Mouse (Mus musculus): ENCODE results near the gene Tmem91. TPM values are rescaled to one million over a fixed set of nuclear protein-coding genes. Genes with fewer than 3 reads are reported as not detected.
"Not testable (repeated sequence)": the region's sequence is repeated elsewhere in the genome, so short reads cannot be mapped to it uniquely, and the experiment has no call there.

Gene Tmem91
- total RNA-seq (2021) = not detected

DNA sequence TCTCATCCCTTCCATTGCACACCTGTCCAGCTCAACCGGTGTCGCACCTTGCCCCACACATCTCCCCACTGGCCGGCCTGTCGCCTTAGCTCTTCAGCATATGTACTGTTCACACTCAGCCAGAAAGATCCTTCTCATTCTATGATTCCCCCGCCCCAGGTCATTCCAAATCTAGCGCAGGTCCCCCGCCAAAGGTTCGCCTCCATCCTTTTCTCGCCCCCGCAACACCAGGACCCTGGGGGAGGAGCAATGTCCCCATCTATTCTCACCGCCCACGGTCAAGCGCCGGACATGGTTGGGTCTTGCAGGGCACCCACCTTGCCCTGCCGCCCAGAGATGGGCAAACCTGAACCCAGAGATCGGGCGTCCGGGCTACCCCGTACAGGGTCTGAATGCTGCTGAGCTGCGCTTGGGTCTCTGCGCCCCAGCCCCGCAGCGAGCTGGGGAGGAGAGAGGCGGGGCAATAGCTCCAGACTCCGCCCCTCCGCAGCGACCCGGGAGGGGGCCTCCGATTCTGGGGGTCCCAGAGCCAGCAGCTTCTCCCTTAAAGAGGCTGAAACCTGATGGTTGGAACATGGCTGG, at the start of gene Tmem91:
Gene Tmem91 (minus strand): TSS at position 448 of the 582 bp plus-strand sequence.
- no peak for DNase-seq
- intact Hi-C loops (cut with DNase I) = no loop called here

DNA sequence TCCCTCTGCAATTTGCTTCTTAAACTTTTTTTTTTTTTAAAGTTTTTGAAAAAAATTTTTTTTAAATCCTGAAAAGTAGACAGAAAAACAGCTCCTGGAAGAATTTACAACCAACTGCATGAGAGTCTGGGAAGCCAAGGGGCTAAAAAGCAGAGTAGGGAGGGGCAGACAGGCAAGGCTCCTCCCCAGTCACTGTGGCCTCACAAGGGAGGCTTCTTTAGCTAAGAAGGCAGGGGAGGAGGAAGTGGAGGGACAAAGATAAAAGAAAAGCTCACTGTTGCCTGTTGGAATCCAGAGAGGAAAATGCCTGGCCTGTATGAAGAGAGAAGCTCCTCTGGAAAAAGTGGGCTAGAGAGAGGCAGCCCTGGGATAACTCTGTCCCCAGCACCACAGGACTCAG, 46.8 kb upstream of the Tmem91 start:
- DNase-seq; intact Hi-C loops (cut with DNase I): not testable (repeated sequence)

DNA sequence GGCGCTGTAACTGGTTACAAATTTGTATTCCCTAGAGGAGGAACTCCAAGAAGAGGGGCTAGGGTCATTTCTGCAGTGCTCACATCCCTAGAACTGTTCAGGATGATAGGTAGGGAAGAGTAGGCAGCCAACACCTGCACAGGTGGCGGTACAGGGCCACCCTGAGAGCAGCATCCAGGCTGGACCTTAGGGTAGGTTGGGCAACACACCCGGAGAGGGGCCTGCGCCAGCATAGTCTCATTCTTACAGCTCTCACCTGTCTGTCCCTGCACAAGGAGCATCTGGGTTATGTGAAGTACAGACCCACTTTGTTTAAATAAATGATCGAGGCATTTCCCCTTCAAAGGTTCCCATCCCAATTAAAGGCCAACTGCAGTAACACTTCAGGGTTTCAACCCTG, 45.8 kb upstream of the Tmem91 start:
- intact Hi-C loops (cut with DNase I) = no loop called here
- DNase-seq = no peak

DNA sequence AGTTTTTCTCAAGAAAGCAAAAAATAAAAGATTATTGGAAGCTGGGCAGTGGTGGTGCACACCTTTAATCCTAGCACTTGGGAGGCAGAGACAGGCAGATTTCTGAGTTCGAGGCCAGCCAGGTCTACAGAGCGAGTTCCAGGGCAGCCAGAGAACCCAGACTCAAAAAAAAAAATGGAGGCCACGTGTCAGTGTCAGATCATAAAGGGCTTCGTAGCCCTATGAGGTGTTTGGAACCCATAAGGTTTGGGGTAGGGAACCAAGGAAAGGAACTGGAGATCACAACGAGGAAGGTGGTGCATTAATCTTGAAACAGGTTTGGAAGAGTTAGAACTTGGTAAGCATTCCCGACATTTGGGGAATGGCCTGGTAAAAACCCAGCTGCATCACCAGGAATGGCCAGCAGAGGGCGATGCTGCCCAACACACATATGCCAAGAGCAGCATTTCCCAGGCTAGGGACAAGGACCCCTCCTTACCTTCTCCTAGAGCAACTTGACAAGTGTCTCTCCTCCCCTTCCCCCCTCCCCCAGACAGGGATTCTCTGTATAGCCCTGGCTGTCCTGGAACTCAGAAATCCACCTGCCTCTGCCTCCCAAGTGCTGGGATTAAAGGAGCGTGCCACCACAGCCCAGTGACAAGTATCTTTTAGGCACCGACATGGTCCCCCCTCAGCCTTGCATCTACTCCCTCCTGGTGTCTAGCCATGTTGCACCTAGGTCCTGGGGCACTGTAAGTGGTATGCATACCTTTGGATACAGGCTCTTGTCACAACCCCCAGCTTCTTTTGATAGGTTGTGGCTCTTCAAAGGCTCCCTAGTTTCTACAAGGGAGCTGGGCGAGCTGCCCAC, 45.0 kb upstream of the Tmem91 start:
- DNase-seq = peak; percentile 83 to 91
- intact Hi-C loops (cut with DNase I) = no loop called here

DNA sequence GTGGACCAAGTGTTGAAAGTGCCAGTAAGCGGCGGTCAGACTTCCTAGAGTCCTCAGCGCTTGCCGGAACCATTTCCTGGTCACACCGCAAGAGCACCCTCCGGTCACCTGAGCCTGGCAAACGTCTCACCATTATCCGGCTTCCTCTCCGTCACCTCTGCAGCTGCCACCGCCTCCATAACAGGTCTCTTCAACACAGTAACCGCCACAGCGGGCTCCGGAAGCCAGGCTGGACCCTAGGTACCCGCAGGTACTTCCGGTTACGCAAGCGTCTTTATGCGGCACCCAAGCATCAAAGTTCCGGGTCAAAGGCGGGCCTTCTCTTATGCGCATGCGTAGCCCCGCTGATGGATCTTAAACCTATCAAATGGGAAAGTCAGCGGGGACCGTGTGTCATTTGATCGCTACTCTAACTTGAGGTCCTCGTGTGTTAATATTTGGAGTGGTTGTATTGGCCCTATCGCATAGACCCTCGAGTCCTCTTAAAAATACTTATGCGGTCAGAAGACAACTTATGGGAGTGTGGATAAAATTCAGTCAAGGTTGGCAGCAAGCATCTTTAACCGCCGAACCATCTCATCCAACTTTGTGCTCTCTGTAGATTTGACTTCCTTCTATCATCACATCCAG, 43.9 kb upstream of the Tmem91 start, which contains the start of gene Ccdc97:
Gene Ccdc97 (minus strand): TSS at position 301 of the 630 bp plus-strand sequence.
- intact Hi-C loops (cut with DNase I) = no loop called here
- peak; percentile 95 for DNase-seq

DNA sequence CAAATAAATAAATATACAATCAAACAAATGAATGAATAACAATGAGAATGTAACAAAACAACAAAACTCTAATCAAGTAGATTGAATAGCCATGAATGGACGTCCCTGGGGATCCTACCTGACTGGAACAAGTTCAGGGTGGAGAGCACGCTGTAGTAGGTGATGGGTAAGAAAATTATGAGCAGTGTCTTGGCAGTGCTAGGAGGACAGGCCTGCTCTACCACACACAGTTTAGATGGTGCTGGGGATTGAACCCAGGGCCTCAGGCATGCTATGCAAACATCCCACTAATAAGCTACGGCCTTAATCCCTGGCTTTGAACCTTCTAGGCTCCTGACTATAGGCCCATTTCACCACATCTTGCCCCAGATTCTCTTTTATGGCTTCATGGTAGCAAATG, 42.5 kb upstream of the Tmem91 start:
- intact Hi-C loops (cut with DNase I) = no loop called here

DNA sequence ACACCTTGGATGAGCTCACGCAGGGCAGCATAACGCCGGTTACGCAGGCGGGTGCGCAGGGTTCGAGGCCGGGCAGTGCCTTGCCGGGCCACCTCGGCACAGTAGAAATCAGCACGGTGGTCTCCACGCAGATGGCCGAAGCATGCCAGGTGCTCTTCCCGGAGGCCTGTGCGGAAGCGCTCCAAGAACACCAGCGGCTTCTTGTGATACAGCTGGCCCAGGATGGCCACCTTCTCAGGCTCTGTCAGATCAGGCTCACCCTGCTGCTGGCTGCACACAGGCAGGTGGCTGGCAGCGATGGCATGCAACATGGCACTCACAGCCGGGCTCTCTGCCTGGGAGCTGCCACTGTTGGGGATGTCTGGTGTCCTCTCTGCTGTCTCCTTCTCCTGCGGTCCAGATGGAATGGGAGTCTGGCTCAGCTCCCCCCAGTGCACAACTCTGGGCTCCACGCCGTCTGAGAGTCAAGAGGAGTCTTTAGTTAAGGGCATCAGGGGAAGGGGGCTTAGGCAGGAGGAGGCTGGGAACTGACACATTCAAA, 40.8 kb upstream of the Tmem91 start:
- intact Hi-C loops (cut with DNase I) = no loop called here
- no peak for DNase-seq

More for the DNA sequence above, 42.5 kb upstream of the Tmem91 start:
- no peak for DNase-seq

DNA sequence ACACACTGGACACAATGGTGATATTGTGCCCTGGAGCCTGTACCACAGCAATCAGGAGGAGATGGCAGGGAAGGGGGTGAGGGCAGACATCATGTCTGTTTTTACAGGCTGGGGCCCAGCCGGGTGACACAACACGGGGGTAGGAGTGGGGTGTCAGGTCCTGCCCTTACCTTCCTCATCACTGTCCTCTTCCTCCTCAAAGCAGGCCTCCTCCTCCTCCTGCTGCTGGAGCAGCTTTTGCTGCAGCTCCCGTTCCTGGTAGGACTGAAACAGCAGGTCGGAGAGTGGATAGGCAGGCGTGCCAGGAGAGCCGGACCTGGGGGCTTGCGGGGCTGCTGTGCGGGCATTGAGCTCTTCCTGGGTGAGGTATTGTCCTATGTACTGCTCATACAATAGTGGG, 39.6 kb upstream of the Tmem91 start:
- no peak for DNase-seq
- intact Hi-C loops (cut with DNase I) = no loop called here

DNA sequence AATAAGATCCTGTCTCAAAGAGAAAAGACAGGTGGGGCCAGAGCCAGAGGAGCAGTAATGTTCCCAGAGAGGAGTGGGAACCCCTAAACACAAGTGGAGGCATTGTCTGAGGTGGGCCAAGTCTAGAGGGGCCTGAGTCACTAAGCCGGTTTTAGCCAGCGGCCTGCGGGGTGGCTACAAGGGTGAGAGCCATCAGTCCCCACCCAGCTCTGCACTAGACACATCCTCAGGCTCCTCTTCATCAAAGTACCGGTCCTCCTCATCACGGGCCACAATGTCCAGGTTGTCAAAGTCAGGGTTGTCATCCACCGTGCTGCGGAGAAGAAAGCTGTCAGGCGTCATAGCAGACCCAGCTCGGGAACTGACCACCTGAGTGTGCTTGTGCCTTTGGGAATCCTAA, 37.8 kb upstream of the Tmem91 start:
- intact Hi-C loops (cut with DNase I) = no loop called here
- no peak for DNase-seq

DNA sequence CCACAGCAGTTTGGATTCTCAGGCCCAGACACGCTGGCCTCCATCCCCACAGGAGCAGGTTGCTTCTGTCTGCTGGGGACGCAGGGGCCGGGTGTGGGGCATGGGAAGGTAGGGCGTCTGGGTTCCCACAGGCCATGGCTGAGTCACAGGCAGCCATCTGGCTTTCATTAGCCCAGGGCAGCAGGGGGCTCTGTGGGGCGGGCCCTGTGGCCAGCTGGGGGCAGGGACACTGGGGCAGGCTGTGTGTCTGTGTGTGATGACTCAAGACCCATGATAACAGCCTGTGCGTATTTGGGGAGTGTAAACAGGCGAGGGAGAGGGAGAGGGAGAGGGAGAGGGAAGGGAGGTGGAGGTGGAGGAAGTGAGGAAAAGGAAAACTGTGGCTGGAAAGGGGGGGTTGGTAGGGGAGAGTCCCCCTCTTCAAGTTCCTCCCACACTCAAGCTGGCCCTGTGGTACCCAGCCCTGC, 36.8 kb upstream of the Tmem91 start:
- DNase-seq = peak; percentile 72 to 73
- intact Hi-C loops (cut with DNase I) = no loop called here

DNA sequence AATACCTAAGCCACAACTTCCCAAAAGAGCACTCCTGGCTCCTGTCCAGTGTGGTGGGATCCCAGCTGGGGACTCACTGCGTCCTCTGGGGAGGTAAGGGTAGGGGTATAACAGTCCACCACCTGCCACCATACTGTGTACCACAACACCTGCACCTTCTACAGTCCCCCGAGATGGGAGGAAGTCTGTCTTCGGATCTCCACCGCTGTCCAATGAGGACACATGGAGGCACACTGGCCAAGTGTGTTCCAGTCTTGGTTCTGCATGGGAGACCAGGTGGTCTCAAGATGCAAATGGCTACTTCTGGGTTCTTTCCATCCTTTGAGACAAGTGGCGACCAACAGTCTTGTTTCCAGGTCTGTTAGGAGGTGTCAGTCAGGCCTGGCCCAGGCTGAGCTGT, 36.2 kb upstream of the Tmem91 start:
- peak in 1 of 2 experiments; percentile 32 for DNase-seq

DNA sequence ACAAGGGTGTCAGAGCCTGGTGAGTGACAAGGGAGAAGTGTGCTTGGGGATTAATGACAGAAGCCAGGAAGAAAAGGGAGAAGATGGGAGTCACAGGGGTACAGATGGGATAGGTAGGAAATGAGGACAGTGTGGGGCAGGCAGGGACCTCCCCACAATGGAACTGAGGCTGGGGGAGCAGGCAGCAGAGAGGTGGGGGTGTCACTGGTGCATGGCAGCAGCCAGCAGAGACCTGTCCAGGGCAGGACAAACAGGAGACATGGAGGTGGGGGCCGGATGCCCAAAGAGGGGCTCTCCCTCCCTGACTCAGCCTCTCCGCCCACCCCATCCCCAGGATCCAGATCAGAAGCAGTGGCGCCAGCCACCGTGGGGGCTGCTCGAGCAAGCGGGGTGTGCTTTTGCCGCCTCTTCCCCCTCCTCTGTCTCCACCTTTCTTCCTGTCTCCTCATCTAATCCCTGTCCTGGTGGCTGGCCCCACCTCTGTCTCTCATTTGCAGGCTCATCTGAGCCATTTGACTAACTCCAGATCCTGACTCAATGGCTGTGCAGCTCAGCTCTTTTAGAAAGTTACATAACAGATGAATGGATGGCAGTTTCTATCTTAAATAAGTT, 35.7 kb upstream of the Tmem91 start:
- DNase-seq = peak; percentile 37 to 47
- intact Hi-C loops (cut with DNase I) = no loop called here

More for the DNA sequence above, 36.2 kb upstream of the Tmem91 start:
- intact Hi-C loops (cut with DNase I) = no loop called here

DNA sequence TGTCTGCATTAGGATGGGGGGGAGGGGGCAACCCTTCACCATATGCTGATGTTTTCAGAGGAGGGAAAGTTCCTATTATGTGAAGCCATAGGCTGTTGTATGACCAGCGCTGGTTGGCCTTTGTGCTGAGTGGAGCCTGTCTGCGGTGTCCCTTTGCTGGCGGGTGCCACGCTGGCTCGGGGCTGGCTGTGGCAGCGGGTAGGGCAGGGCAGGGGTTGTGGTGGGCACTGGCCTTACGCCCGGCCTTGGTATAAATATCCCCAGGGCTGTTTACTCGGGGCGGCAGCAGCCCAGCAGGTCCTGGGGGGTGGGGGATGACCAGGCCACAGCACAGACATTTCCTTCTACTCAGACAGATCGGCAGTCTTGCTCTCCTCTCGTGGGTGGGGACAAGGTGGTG, 35.0 kb upstream of the Tmem91 start:
- peak; percentile 69 to 75 for DNase-seq
- intact Hi-C loops (cut with DNase I) = no loop called here

DNA sequence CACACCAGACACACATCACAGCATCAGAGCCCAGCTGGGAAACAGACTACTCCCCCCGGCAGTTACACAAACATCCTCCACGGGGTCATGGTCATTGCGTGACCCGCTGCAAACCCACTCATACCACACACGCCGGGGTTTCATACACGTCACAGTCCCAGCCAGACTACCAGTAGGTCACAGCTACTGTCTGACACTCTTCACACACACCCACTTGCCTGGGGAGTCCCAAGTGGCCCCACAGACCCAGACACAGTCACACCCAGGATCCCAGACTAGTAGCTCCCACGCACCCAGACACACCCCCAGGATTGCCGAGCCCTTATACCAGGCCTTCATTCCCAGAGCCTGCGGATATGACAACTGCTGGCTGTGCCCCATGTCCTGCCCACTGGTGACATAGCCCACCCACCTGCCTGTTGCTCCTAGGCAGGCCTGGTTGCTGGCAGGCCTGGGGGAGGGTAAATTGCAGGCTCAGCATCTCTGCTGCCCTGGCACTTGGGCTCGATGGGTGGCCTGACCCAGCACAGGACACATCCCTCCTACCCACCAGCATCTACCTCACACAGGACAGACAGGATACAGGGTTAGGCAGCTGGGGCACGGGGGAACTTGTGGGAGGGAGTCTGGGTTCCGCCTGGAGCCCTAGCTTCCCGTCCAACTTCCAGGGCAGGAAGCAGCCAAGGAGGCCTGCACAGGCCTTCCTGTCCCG, 32.8 kb upstream of the Tmem91 start:
- intact Hi-C loops (cut with DNase I) = no loop called here
- DNase-seq = peak; percentile 64 to 73

DNA sequence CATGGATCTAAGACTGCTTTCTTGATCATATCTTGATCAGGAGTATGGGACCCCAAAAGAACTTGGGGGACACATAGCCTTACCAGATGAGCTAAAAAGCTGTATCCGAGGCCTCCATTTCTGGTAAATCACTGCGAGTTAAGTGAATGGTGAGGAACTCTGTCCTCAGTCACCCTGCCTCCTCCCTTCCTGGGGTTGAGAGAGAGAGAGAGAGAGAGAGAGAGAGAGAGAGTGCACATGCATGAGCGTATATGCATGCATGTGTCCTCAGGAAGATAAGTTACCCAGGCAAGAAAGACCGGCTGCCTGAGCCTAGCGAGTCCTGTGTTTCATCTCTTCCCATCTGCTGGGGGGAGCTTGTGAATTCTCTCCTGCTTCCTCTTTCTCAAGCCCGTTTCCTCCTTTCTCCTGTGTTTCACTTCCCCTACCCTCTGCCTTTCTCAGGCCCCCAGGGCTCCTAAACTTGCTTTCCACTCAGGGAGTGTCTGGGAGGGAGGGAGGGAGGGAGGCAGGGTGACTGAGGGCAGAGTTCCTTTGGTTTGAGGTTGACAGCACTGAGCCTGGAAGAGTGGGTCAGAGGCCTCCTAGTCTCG, 31.7 kb upstream of the Tmem91 start:
- peak in 1 of 2 experiments; percentile 37 for DNase-seq
- intact Hi-C loops (cut with DNase I) = no loop called here

DNA sequence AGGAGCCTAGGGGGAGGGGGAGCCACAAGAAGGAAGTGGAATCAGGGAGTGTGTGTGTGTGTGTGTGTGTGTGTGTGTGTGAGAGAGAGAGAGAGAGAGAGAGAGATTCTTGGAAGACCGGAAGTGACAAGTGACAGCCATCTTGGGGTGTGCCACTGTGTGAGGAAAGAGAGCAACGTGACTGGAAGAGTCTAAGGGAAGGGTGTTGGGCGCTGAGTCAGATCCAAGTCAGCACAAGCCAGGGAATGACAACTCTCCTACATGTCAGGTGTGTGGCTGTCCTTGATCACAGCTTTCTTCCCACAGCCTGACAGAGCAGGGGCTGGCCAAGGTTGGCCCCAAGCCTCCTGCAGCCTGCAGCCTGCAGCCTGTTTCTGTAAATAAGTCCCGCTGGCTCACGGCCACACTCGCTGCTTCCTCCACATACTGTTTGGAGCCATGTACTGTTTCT, 30.9 kb upstream of the Tmem91 start:
- intact Hi-C loops (cut with DNase I) = no loop called here
- peak; percentile 69 to 76 for DNase-seq

DNA sequence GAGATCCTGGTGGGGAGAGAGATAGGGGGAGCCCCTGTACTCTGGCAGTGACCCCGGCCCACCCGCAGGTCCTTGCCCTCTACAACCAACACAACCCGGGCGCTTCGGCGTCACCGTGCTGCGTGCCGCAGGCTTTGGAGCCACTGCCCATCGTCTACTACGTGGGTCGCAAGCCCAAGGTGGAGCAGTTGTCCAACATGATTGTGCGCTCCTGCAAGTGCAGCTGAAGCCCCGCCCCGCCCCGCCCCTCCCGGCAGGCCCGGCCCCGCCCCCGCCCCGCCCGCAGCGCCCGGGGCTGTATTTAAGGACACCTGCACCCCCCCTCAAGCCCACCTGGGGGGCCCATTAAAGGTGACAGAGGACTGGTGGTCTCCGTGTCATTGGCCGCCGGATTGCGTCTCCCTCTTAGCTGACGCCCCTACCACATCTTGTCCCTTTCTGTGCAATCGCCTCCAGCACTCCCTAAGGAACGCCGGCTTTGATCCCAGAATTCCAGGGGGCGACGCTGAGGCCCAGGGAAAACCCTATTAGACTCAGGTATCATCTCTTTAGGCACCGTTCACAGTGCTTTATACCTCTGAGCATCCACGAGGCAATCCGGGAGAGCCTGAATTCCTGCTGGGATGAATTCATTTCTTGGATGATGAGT, 29.9 kb upstream of the Tmem91 start:
- intact Hi-C loops (cut with DNase I) = loop anchor here (1.0 kb wide), 1 partner anchor 16 kb away; no protein-coding TSS in a partner anchor
- no peak for DNase-seq

DNA sequence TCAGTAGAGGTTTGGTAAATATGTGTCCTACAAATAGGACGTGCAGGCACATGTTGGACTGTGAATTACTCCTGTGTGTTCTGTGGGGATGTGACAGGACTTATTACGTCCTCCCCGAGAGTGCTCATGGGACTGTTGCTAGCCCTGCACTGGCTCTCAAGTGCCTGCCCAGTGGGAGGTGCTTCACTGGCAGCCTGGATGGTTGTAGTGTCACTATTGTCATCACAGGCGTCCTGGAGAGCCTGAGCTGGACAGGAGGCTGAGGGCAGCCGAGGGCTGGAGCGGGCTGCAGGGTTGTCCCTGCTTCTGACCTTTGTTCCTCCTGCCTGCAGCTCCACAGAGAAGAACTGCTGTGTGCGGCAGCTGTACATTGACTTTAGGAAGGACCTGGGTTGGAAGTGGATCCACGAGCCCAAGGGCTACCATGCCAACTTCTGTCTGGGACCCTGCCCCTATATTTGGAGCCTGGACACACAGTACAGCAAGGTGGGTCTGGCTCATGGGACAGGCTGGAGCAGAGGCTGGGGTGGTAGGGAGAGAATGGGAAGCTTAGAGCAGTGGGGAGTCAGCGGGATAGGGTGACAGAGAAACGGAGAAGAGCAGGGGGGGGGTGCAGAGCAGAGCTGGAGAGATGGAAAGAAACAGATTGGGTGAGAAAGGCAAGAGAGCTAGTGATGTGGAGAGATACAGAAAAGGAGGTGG, 29.0 kb upstream of the Tmem91 start:
- DNase-seq = peak; percentile 59 to 63
- intact Hi-C loops (cut with DNase I) = loop anchor here (1.0 kb wide), 1 partner anchor 15 kb away; no protein-coding TSS in a partner anchor
